Mouse (Mus musculus) hindbrain, embryonic 11.5 days (tissue): Measurements from ENCODE around the gene Prkn. TPM values are rescaled to one million over a fixed set of nuclear protein-coding genes. Genes with fewer than 3 reads are reported as not detected.
"Not testable (repeated sequence)": the region's sequence is repeated elsewhere in the genome, so short reads cannot be mapped to it uniquely, and the experiment has no call there.

ENCODE experiments used
- ATAC-seq: fragments of 200-750 bp; cut with Nextera tagmentation; 2 replicates; pipeline ENCODE4 v1.8.0; 2017; ENCODE audit warnings: mild to moderate bottlenecking, moderate TSS enrichment, moderate library complexity; ENCODE audit not compliant: low FRiP score
- DNase-seq: peaks from one replicate; pipeline ENCODE4 v3.0.0-alpha.2; 2015; ENCODE audit warnings: low spot score
- H3K27ac ChIP-seq: fragments of 300-500 bp; sonication (generic); 2 replicates; pipeline ENCODE4 v1.5.1; 2014; ENCODE audit warnings: mild to moderate bottlenecking, low read depth, low read length
- H3K27me3 ChIP-seq: fragments of 300-500 bp; sonication (generic); 2 replicates; pipeline ENCODE4 v1.6.1; 2014; ENCODE audit warnings: mild to moderate bottlenecking, low read length, moderate library complexity, mixed read lengths; ENCODE audit not compliant: control insufficient read depth, insufficient read depth
- H3K36me3 ChIP-seq: fragments of 300-500 bp; sonication (generic); 2 replicates; pipeline ENCODE4 v1.6.1; 2014; ENCODE audit warnings: mild to moderate bottlenecking, low read length, moderate library complexity, mixed read lengths; ENCODE audit not compliant: control insufficient read depth, insufficient read depth
- H3K4me1 ChIP-seq: fragments of 300-500 bp; sonication (generic); replicated peaks from 2 replicates; pipeline ENCODE4 v1.6.1; 2014; ENCODE audit warnings: low read length, mixed read lengths; ENCODE audit not compliant: control insufficient read depth, insufficient read depth
- H3K4me2 ChIP-seq: fragments of 300-500 bp; sonication (generic); replicated peaks from 2 replicates; pipeline ENCODE4 v1.6.1; 2014; ENCODE audit warnings: mild to moderate bottlenecking, low read depth, low read length
- H3K4me3 ChIP-seq: fragments of 300-500 bp; sonication (generic); 2 replicates; pipeline ENCODE4 v1.5.1; 2014; ENCODE audit warnings: low read depth, low read length
- H3K9ac ChIP-seq: fragments of 300-500 bp; sonication (generic); 2 replicates; pipeline ENCODE4 v1.6.1; 2014; ENCODE audit warnings: low read depth, low read length
- H3K9me3 ChIP-seq: fragments of 300-500 bp; sonication (generic); 2 replicates; pipeline ENCODE4 v1.6.1; 2016; ENCODE audit warnings: low read length; ENCODE audit not compliant: control insufficient read depth
- WGBS: fragments of 180-500 bp; shearing (Covaris S2); extraction: QIAGEN DNeasy Blood & Tissue Kit; methylation state at CpG from one replicate; pipeline ENCODE4 v1.1.7; 2014; 5-methylcytosine and 5-hydroxymethylcytosine counted together
- polyA plus RNA-seq: library from polyadenylated mRNA; unstranded; fragments of >200 nt; fragmentation: Nextera tagmentation; extraction: Ambion mirVana; gene quantifications from 2 replicates; pipeline ENCODE4 v1.2.1, GENCODE M21; 2014

Prkn gene
- polyA plus RNA-seq, 1 experiment from 2014 or later, result 1.9 TPM

DNA sequence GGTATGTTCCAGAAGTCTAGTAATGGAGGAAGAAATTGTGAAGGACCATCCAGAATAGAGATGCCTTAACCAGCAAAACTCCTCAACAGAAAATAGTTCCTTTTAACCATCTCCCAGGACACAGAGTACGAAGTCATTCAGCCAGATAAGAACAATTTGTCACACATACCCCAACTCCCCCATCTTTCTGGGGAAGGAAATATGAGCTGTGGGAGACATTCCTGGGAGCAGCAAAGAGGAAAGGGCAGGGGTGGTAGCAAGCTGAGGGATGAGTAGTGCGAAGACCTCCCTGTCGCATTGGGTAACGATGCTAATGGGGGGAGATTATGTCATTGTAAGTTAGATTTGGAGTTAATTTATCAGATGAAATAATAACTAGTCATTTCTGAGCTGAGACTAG lies 348.3 kb downstream of the Prkn start:
- Histone ChIP-seq H3K4me2 (no peak overlapping the region), H3K4me3 (no peak overlapping the region), H3K27me3 (no peaks in the 10 kb centered on the region), H3K4me1 (no peaks in the 10 kb centered on the region), H3K36me3 (no peaks in the 10 kb centered on the region), H3K9me3 (no peaks in the 10 kb centered on the region), H3K27ac (no peak overlapping the region), H3K9ac (no peak overlapping the region)
- 87% methylated on average over 4 of the region's 4 CpGs for WGBS
- DNase-seq, result no peak
- ATAC-seq, result no peak

DNA sequence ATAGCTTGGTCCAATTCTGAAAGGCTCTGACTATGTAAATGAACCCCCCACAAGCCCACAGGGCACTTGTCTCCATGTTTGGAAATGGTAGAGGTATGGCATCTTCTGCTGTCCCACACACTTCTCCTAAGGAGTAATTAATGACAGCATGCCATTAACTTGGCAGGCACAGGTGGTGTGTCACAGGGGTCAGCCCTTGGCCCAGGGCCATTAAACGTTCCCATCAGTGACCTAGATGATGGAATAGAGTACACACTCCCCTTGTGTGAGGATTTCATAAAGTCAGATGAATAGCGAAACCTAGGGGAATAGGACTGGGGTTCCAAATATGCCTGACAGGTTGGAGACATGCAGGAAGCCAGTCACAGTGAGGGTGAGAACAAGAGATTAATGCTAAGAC lies 350.1 kb downstream of the Prkn start:
- H3K9me3 ChIP-seq, result no peaks in the 10 kb centered on the region
- 66% methylated on average over 2 of the region's 2 CpGs for WGBS
- no peak overlapping the region for H3K4me2 ChIP-seq
- no peak overlapping the region for H3K9ac ChIP-seq
- no peaks in the 10 kb centered on the region for H3K4me1 ChIP-seq
- DNase-seq (no peak), ATAC-seq (no peak)
- no peaks in the 10 kb centered on the region for H3K27me3 ChIP-seq
- H3K27ac ChIP-seq, result no peak overlapping the region
- no peak overlapping the region for H3K4me3 ChIP-seq
- no peaks in the 10 kb centered on the region for H3K36me3 ChIP-seq

DNA sequence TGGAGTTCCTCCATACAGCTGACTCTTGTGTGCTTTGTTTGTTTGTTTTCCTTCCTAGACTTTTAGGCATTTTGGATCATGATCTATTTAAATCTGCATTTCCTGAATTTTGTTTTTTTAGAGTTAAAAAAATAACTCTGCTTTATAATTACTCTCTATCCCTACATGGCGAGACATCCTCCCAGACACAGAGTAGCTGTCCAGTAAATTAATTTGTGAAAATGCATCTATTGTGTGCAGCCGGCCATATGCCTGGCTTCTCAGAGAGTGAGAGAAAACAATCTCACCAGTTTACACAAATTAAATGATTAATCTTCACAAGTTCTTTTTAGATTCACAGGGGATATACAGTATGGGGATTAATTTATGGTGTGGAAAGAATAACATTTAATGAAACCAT lies 357.9 kb downstream of the Prkn start:
- Histone ChIP-seq H3K9ac (no peak overlapping the region), H3K9me3 (no peaks in the 10 kb centered on the region), H3K27me3 (no peaks in the 10 kb centered on the region), H3K36me3 (no peaks in the 10 kb centered on the region), H3K4me1 (no peaks in the 10 kb centered on the region), H3K27ac (no peak overlapping the region), H3K4me3 (no peak overlapping the region), H3K4me2 (no peak overlapping the region)
- ATAC-seq, result 0 out of 2 replicates have a peak, but pooled peaks have one; percentile 19
- no peak for DNase-seq
- WGBS, result 55% methylated on average over 2 of the region's 2 CpGs

DNA sequence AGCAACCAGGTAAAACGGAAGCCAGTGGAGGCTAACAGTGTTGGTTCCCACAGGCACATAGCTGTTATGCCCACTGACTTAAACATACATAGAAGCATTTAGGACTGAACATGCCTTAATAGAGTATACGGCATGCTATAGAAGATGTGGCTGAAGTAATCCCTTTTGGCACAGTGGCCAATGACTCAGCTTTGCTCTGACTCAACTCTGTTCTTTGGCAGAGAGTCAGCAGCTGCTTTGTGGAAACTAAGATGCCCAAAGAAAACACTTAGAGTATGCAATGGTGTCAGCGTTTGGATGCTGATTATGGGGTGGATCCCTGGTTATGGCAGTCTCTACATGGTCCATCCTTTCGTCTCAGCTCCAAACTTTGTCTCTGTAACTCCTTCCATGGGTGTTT lies 368.9 kb downstream of the Prkn start:
- H3K4me3 ChIP-seq, H3K27me3 ChIP-seq, H3K4me1 ChIP-seq, H3K9me3 ChIP-seq, H3K36me3 ChIP-seq, H3K27ac ChIP-seq, ATAC-seq, H3K9ac ChIP-seq, DNase-seq, H3K4me2 ChIP-seq: not testable (repeated sequence)
- WGBS, result 76% methylated on average over 4 of the region's 4 CpGs

DNA sequence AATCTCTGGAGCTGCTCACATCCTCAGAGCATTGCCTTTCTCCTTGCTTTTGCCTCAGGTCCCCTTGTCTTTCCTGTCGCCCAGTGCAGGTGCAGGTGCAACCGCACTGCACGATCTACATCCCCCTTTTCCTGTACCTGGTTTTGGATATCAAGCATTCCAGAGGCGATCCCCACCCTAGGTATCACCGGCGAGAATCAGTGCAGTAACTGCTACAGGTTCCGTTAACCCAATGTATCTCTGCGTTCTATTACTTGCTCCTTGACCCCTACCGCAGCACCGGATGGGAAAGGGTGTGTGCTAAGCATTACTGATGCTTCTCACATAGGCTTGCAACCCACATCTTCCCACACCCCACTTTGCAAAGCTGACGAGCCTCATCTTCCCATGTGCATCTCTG lies 370.8 kb downstream of the Prkn start:
- Histone ChIP-seq H3K9ac (no peak overlapping the region), H3K27ac (no peak overlapping the region), H3K4me2 (no peak overlapping the region), H3K9me3 (no peaks in the 10 kb centered on the region), H3K4me1 (no peaks in the 10 kb centered on the region), H3K36me3 (no peaks in the 10 kb centered on the region), H3K27me3 (no peaks in the 10 kb centered on the region), H3K4me3 (no peak overlapping the region)
- DNase-seq (no peak), ATAC-seq (no peak)
- 83% methylated on average over 11 of the region's 11 CpGs for WGBS

DNA sequence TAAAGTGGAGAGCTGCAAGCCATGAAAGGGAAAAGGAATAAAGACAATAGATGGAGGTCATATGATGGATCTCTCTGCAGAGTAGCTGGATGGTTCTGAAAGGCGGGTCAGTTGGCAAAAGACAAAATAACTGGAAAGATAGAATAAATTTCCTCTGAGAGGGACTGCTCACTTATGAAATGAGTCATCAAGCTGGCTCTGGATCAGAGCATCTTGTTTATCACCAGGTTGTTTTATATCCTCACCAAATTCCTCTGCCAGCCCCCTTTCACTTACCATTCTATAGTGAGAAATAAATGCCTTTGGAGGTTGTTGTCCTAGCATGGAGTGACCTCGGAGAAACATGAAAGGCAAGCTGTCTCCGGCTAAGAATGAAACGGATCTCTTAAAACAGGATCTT lies 371.4 kb downstream of the Prkn start:
- H3K9ac ChIP-seq, result no peak overlapping the region
- H3K36me3 ChIP-seq, result no peaks in the 10 kb centered on the region
- 65% methylated on average over 4 of the region's 4 CpGs for WGBS
- no peaks in the 10 kb centered on the region for H3K9me3 ChIP-seq
- H3K4me1 ChIP-seq, result no peaks in the 10 kb centered on the region
- ATAC-seq, result no peak
- H3K4me3 ChIP-seq, result no peak overlapping the region
- H3K4me2 ChIP-seq, result no peak overlapping the region
- H3K27me3 ChIP-seq, result no peaks in the 10 kb centered on the region
- DNase-seq, result no peak
- no peak overlapping the region for H3K27ac ChIP-seq

DNA sequence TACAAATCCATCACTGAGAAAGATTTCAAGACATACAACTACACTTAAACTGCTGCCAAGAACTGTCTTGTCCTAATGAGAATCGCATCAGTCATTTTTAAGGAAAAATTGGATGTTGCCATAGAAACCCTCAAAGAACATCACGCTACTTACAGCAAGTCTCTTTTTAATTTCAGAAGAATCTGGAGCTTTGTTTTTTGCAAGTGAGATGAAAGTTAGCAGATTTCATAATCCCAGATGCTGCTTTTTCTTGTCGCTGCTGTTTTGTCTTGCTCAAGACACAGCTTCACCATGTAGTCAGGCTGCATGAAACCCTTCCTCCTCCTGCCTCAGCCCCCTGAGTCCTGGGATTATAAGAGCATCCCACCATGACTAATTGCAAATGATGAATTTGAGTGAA lies 373.5 kb downstream of the Prkn start:
- no peak overlapping the region for H3K4me2 ChIP-seq
- H3K9me3 ChIP-seq, result no peaks in the 10 kb centered on the region
- no peaks in the 10 kb centered on the region for H3K27me3 ChIP-seq
- H3K27ac ChIP-seq, result no peak overlapping the region
- WGBS, result over 99% methylated on average over 3 of the region's 3 CpGs
- ATAC-seq, result no peak
- no peaks in the 10 kb centered on the region for H3K4me1 ChIP-seq
- no peak for DNase-seq
- no peak overlapping the region for H3K9ac ChIP-seq
- no peaks in the 10 kb centered on the region for H3K36me3 ChIP-seq
- no peak overlapping the region for H3K4me3 ChIP-seq

DNA sequence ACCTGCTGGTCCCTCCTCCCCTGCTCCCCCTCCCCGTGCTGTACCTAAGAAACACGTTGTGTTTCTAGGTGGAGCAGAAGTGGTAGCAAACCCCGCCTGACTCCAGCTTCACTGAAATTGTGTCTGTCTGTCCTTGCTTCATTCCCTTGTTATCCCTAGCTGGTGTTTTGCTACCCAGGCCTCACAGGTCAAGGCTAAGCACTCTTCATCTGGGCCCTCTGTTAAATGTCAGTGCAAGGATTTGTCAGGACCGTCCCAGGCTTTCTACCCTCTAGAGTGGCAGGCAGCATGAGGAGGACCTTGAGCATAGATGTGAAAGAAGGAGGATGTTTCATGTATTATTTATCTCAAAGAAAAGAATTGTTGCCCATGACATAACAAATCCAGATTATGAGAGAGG lies 388.8 kb downstream of the Prkn start:
- DNase-seq, result no peak
- Histone ChIP-seq H3K27ac (no peak overlapping the region), H3K4me1 (no peaks in the 10 kb centered on the region), H3K4me2 (no peak overlapping the region), H3K9me3 (no peaks in the 10 kb centered on the region), H3K36me3 (no peaks in the 10 kb centered on the region), H3K4me3 (no peak overlapping the region), H3K27me3 (no peaks in the 10 kb centered on the region), H3K9ac (no peak overlapping the region)
- 87% methylated on average over 4 of the region's 4 CpGs for WGBS
- ATAC-seq, result no peak

DNA sequence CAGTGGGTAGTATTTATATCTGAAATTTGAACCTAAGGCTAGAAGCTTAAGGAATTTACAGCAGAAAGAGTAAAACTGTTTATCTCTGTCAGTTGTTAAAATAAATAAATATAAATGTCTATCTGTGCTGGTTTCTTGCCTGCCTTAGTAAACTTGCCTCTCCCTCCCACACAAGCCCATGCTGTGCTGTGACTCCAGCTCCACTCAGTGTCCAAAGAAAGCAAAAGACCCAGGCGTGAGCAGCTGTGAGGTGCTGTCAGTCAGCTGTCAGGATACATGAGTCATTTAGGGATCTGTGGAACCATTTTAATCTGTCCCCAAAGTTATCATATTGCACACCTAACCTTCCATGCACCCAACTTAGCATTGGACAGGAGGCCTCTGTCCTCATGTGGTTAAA lies 389.2 kb downstream of the Prkn start:
- 52% methylated on average over 1 of the region's 1 CpGs for WGBS
- Histone ChIP-seq H3K4me1 (no peaks in the 10 kb centered on the region), H3K4me3 (no peak overlapping the region), H3K27me3 (no peaks in the 10 kb centered on the region), H3K9me3 (no peaks in the 10 kb centered on the region), H3K4me2 (no peak overlapping the region), H3K36me3 (no peaks in the 10 kb centered on the region), H3K9ac (no peak overlapping the region), H3K27ac (no peak overlapping the region)
- ATAC-seq (no peak), DNase-seq (no peak)
